Mouse (Mus musculus) stomach, postnatal 0 days (tissue): ENCODE measurements at regions not wholly inside any gene's neighbourhood (a gene's known extent, or its start where the extent isn't known, plus 50 kb on each side); places are given as distances from the start of the nearest gene placed in this dataset.

ENCODE experiments used
- CTCF ChIP-seq: IDR thresholded peaks from 2 replicates; pipeline ENCODE4 v1.5.1; 2016; ENCODE audit warnings: antibody characterized with exemption, low read depth, mild to moderate bottlenecking, moderate library complexity
- EP300 ChIP-seq: optimal IDR thresholded peaks from 2 replicates; pipeline ENCODE3; 2016; ENCODE audit warnings: antibody characterized with exemption

DNA sequence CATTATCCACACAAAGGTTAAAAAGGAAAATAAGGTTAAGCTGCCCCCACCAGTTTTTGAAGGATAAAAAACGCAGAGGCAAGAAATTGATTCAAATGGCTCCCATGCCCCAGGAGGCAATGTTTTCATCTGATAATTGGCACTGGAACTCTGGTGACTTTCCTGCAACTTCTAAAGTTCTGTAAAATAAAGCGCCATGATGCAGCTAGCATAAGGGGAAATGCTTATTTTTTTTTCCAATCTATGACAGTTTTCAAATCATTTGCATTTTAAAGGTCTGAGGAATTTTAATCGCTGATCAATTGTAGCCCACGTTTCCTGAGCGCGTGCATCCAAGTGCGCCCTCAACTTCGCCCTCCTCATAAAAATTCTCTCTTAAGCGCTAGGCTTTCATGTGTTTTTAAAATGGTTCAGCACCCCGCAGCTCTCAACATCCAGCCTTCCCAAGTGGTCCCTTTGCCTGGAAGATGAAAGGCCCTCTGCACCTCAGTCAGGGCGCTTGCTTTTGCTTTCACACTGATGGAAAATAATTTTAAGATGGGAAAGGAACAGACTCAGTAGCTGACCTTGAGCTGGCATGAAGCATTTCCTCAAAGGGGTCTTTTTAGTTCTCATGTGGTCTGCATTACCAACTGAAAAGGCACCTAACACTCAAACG is 148.5 kb upstream of the Lsm8 start:
- no peak for TF ChIP-seq CTCF
- no peak for TF ChIP-seq EP300
